8 mouse cellular contexts compared by ENCODE assay signal in the genomic region with DNA sequence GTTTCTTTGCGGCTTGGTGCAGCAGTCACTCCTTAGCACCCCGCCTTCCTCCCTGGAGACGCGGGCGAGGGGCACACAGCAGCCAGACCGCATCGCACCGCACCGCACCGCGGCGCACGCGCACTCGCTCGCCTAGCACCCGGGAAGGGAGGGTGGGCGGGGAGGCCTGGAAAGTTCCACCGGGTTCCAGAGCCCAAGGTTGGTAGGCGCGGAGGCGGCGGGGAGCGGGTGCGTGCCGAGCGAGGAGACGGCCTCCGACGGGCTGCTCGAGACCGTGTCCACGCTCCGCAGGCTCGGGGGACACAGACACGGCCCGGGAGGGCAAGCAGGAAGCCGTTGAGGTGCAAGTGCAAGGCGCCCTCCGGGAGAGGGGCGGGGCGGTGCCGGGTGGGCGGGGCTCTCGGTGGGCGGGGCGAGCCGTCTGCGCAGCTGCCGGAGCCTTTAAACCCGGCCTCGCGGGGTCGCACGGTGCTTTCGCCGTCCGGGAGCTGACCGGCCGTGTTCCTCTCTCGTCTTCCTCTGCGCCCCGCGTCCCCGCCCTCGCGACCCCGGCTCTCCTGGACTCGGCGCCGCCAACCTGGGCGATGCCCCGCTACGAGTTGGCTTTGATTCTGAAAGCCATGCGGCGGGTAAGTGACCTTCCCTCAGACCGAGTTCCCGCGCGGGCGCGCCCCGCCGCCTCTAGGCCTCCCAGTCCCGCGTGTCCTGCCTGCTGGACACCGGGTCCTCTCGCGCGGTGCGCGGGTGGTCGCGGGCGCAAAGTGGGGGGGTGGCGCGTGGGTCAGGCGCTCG. TPM values are rescaled to one million over a fixed set of nuclear protein-coding genes. Genes with fewer than 3 reads are reported as not detected.
DNase-seq lines count a peak whose midpoint lies in the region; ATAC-seq lines count a peak whose summit lies in the region.

A gene (plus strand): TSS at position 419 of the 792 bp plus-strand sequence.
A gene (plus strand): TSS at position 465 of the 792 bp plus-strand sequence.
A gene (plus strand): TSS at position 471 of the 792 bp plus-strand sequence.

- H3K27ac ChIP-seq in heart, embryonic 13.5 days (replicated peaks), result peak within 1 kb of the TSS; percentile 87
- H3K27ac ChIP-seq in liver, embryonic 12.5 days, result peak within 1 kb of the TSS; percentile 73

- under 1% methylated on average over 99 of the region's 99 CpGs for WGBS in heart, embryonic 13.5 days
- WGBS in liver, embryonic 12.5 days (ENCODE audit: insufficient replicate concordance), result under 1% methylated on average over 83 of the region's 99 CpGs

- H3K9me3 ChIP-seq in heart, embryonic 13.5 days, result peaks cover 8% of the 10 kb centered on the region
- H3K9me3 ChIP-seq in liver, embryonic 12.5 days (replicated peaks), result peaks cover 10% of the 10 kb centered on the region

- H3K36me3 ChIP-seq in heart, embryonic 13.5 days, result peaks cover 23% of the 10 kb centered on the region
- H3K36me3 ChIP-seq in liver, embryonic 12.5 days, result peaks cover 23% of the 10 kb centered on the region
- no peaks in the 10 kb centered on the region for H3K36me3 ChIP-seq in splenic B cell, adult 2 months (ENCODE audit: control insufficient read depth, insufficient read depth, low read length, poor library complexity, severe bottlenecking)

- peak; percentile 71 to 81 for DNase-seq in CD8-positive naive resting alpha-beta T cell, adult 2 months (ENCODE audit: low read depth in 2 of 2, low spot score in 2 of 2)
- peak; percentile 61 for DNase-seq in c-Kit-negative CD71-positive TER-119-positive erythroid progenitor cells, embryonic 14.5 days (ENCODE audit: low read depth, low spot score)
- peak; percentile 40 for DNase-seq in fibroblast of lung, adult 2 months (ENCODE audit: low read depth)
- DNase-seq in kidney, postnatal 10 days, result peak; percentile 96
- peak; percentile 91 for DNase-seq in naive thymus-derived CD4-positive, alpha-beta T cell, adult 2 months (ENCODE audit: low read depth)
- DNase-seq in splenic B cell, adult 2 months (ENCODE audit: low read depth, low spot score), result peak; percentile 90

- peak within 1 kb of the TSS; percentile 86 for H3K9ac ChIP-seq in heart, embryonic 13.5 days
- H3K9ac ChIP-seq in liver, embryonic 12.5 days, result peak within 1 kb of the TSS; percentile 89

- H3K4me3 ChIP-seq in heart, embryonic 13.5 days, result peak within 1 kb of the TSS; percentile 66
- H3K4me3 ChIP-seq in liver, embryonic 12.5 days, result peak within 1 kb of the TSS; percentile 92

- peak within 1 kb of the TSS; percentile 94 for H3K4me2 ChIP-seq in heart, embryonic 13.5 days
- H3K4me2 ChIP-seq in liver, embryonic 12.5 days, result peak within 1 kb of the TSS; percentile 100

- no peaks in the 10 kb centered on the region for H3K27me3 ChIP-seq in heart, embryonic 13.5 days (replicated peaks)
- no peaks in the 10 kb centered on the region for H3K27me3 ChIP-seq in liver, embryonic 12.5 days (replicated peaks)
- H3K27me3 ChIP-seq in splenic B cell, adult 2 months (ENCODE audit: control insufficient read depth, insufficient read depth, low read length, poor library complexity, severe bottlenecking), result no peaks in the 10 kb centered on the region

- ATAC-seq in heart, embryonic 13.5 days (ENCODE audit: extremely low read depth, insufficient number of reproducible peaks, low FRiP score, low TSS enrichment), result peak; percentile 86
- peak; percentile 92 for ATAC-seq in liver, embryonic 12.5 days

- peaks cover 33% of the 10 kb centered on the region for H3K4me1 ChIP-seq in heart, embryonic 13.5 days
- peaks cover 21% of the 10 kb centered on the region for H3K4me1 ChIP-seq in liver, embryonic 12.5 days

RNA-seq across cellular contexts. Expression of the first gene that starts in this region (rescaled TPM):
- 106 and 122 TPM in 2 replicates for polyA plus RNA-seq in heart, embryonic 13.5 days (2015; fragmentation: Nextera tagmentation; extraction: Ambion mirVana)
- 49.3 and 54.7 TPM in 2 replicates for polyA plus RNA-seq in liver, embryonic 12.5 days (2016; fragmentation: Nextera tagmentation; extraction: Ambion mirVana)

RNA-seq across cellular contexts. Expression of the second gene that starts in this region (rescaled TPM):
- 0.13 and 0.25 TPM in 2 replicates for polyA plus RNA-seq in heart, embryonic 13.5 days (2015; fragmentation: Nextera tagmentation; extraction: Ambion mirVana)
- polyA plus RNA-seq in liver, embryonic 12.5 days (2016; fragmentation: Nextera tagmentation; extraction: Ambion mirVana), result not detected in 2 replicates

RNA-seq across cellular contexts. Expression of the third gene that starts in this region (rescaled TPM):
- 3.1 and 3.6 TPM in 2 replicates for polyA plus RNA-seq in heart, embryonic 13.5 days (2015; fragmentation: Nextera tagmentation; extraction: Ambion mirVana)
- polyA plus RNA-seq in liver, embryonic 12.5 days (2016; fragmentation: Nextera tagmentation; extraction: Ambion mirVana), result 2.4 and 2.8 TPM in 2 replicates

Comparison
In these comparisons a context has a peak if more than half of its experiments do, and no peak if none do; other contexts are left out.
1. Peak in every context shown above with its lines: DNase-seq, ATAC-seq, H3K4me3 ChIP-seq and H3K27ac ChIP-seq.
2. DNase-seq: peak in every context shown above with its lines; median percentile 96 in kidney, postnatal 10 days; 91 in naive thymus-derived CD4-positive, alpha-beta T cell, adult 2 months; 90 in splenic B cell, adult 2 months; 76 in CD8-positive naive resting alpha-beta T cell, adult 2 months; 61 in c-Kit-negative CD71-positive TER-119-positive erythroid progenitor cells, embryonic 14.5 days; 40 in fibroblast of lung, adult 2 months.